Mouse (Mus musculus) liver, embryonic 14 days (tissue): ENCODE results near the gene Rab23. TPM values are rescaled to one million over a fixed set of nuclear protein-coding genes. Genes with fewer than 3 reads are reported as not detected.

ENCODE experiments used
- polyA plus RNA-seq: library from polyadenylated mRNA; depleted of rRNA; stranded (reverse); fragments of >200 nt; gene quantifications from 2 replicates; pipeline ENCODE4 v1.2.3, GENCODE M21; 2012; rRNA removed

Rab23 gene
- 2.1 and 3.3 TPM in 2 replicates for polyA plus RNA-seq

DNA sequence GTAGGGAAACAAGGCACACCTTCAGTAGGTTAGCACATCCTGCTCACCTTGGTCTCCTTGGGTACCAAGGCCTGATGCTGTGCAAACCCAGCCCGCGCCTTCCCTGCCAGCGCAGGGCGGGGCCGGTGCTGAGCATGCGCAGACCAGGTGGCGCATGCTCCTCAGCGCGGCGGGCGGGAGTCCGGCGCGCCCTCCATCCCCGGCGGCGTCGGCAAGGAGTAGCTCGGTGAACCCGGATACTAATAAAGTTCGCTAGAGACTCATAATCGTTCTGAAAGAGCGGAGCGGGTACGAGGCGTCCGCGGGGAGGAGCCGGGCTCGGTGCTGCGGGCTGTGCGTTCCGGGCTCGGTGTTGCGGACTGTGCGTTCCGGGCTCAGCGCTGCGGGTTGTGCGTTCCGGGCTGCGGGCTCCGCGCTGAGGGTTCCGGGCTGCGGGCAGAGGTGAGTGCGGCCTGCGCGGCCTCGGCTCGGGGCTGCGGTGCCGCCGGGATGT, at the start of gene Rab23:
TSS of gene Rab23 (plus strand) at position 155 of the 493 bp plus-strand sequence.

DNA sequence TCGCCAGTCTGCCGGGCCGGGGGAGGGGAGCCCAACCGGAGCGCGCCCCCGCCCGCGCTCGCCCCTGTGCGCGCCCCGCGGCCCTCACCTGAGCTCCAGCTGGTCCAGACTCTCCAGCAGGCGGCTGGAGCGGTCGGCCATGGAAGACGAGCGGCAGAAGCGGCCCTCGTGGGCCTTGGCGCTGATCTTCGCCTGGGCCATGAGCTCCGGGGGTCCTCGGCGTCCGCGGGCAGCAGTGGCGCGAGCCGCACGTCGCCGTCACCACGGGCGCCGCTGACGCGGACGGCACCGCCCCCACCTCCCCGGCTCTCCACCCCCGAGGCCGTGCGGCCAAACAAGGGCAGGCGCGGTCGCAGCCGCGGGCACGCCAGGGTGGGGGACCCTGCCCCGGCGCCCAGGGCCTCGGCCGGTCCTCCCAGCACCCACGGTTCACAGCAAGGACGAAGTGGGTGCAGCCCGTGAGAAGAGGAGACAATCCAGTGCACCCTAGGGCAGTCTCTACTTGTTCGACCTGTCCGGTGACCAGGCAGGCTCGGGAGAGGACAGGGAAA, 37.9 kb downstream of the Rab23 start, which contains the start of gene Bag2:
TSS of gene Bag2 (minus strand) at position 305 of the 551 bp plus-strand sequence.

Other genes with a start within 250 kb of the Rab23 start
- gene Prim2, start 50.1 kb upstream of the Rab23 start, polyA plus RNA-seq, result 33.6 and 40.0 TPM in 2 replicates
- gene Bag2, start 37.9 kb downstream of the Rab23 start, polyA plus RNA-seq, result 27.1 and 31.9 TPM in 2 replicates
- 5.8 and 6.8 TPM in 2 replicates for gene Zfp451, start 94.7 kb downstream of the Rab23 start, polyA plus RNA-seq
- 0.56 and 0.57 TPM in 2 replicates for gene Bend6, start 187.9 kb downstream of the Rab23 start, polyA plus RNA-seq
- 5.4 and 5.7 TPM in 2 replicates for gene Dst, start 188.3 kb downstream of the Rab23 start, polyA plus RNA-seq